Mouse (Mus musculus) cerebellum, adult 18-20 months (tissue): ENCODE data around the gene Dcp1a.

Experiments
- DNase-seq, 2 experiments: peaks; one replicate each; pipeline ENCODE4 v3.0.0; 2021

Gene Dcp1a

DNA sequence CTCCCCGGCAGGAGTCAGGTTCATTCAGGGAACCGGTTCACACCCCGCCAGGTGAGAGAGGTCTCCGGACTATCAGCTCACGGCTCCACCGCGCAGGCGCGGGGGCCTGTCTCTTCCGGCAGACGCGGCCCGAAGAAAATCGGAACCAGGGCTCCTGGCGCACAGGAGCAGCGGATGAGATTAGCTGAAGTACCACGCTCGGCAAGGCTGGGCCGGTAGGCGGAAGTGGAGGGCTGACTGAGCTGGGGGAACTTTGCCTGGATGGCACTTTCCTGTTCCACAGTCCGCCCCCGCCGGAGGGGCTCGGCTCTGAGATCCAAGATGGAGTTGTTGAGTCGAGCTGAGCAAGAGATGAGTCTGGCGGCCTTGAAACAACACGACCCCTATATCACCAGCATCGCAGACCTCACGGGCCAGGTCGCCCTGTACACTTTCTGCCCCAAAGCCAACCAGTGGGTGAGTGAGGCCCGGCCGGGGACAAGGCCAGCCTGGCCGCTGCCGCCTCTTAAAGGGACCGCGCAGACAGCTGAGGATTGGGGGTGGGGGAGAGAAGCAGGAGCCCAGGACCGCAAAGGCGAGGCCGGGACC lies at the start of gene Dcp1a:
TSS of gene Dcp1a (plus strand) at position 175 of the 588 bp plus-strand sequence.
- DNase-seq, result peak; percentile 95 to 97

DNA sequence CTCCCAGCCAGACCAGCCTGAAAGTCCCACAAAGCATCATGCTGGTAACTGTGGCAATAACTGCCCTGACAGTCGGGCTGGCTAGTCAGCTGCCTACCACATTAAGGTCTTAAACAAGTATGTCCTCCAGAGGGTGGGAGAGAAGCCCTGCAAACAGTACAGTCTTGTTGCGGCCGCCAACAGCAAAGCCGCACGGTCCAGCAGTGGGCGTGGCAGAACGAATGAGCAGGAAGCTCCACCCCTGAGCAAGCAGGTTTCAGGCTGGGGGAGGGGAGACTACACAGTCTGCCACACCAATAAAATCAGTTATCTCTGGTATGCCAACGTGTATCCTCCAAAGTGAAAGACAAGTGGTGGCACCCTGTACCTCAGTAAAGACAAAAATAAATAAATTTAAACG lies 49.7 kb upstream of the Dcp1a start:
- DNase-seq, result no peak

DNA sequence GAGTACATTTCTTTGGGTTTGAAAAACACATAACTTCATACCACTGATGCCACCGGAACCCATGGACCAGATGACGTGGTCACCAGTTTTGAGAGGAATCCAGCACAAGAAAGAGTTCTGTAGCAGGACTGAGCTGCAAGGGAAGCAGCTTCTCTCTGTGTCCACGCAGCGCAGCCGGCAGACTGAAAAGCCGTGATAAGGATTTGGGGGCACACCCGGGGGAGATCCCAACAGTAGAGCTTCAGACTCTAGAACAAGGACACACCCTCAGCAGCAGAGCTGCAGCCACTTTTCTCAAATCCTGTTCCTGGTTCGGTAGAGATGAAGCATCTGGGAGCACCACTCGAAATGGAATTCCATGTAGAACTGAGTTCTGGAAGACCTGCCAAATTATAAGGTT lies 49.3 kb upstream of the Dcp1a start:
- DNase-seq, result no peak

DNA sequence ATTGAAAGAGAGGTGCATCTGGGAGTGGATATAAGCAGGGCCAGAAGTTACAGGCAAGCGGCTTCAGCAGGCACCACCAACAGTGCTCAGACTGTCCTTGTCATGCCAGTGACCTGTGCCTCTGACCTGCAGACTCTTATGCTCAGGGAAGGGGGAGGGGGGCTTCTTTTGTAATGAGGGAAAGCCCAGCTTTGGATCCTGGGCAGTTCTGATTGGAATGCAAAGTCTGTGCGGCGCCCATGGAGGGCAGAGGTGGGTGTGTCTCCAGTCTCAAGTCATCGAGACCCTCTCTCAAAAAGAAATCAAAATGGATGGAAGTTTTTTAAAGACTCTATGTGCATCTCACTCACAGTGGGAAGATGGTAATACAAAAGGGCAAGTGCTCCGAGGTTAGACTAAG lies 48.9 kb upstream of the Dcp1a start:
- no peak for DNase-seq

DNA sequence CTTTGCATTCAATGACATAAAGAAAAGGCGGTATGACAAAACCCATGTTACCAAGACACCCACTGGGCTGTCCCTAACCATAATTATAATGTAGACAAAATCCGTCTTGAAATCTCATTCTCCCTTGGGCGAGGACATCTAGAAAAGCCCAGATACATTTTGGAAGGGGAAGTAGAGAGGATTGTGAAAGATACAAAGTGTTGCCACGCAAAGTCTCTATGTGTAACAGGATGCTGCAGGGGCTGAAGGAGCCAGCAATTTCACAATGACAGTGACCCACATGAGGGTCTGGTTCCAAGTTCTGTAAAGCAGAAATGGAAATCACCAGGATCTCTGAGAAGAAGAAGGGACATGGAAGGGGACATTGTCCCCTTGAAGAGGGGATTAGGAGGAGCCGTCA lies 44.0 kb upstream of the Dcp1a start:
- no peak for DNase-seq

DNA sequence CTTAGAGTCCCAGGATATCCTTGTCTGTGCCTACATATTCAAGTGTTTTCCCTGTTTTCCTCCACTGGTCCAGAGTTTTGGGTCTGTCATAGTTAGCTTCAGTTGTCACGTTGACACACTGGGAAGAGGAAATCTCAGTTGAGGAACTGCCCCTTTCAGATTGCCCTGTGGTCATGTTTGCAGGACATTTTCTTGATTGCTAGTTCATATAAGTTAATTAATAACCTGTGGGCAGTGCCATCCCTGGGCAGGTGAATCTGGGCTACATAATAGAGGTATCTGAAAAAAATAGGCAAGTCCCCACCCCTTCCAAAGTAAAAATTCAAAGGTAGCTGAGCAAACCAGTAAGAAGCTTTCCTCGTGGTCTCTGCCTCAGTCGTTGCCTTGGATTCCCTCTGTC lies 39.4 kb upstream of the Dcp1a start:
- no peak for DNase-seq

DNA sequence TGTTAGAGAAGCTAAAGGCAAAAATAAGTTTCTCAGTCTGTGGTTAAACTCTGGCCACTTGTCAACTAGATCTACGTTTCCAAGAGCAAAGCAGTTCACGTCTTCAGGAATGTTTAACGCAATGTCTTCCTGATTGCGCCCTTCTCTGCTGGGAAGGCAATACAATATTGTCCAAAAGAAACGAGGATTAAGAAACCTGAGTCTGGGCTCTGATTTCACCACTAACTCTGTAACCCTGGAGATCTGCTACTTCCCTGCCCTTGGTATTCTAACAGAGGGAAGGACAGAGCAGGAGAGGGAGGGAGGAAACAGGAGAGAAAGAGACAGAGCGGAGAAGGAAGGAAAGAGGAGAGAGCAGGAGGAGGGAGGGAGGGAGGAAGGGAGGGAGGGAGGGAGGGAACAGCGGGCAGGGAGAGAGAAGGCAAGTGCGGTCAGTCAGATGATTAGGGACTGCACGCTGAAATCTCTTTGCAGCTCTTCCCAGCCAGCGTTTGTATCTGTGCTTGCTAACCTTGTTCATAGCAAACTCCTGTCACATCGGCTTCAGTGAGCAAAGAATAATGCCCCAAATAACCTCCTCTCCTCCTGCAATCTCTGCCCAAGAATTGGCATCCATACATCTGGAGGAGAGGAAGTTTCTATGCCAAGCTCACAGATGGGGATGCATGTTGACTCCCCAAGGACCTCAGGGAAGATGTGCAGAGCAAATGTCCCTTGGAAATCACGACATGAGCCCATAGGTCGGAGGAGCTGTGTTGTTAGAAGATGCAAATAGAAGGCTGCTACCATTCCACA lies 23.3 kb upstream of the Dcp1a start:
- DNase-seq, result no peak

DNA sequence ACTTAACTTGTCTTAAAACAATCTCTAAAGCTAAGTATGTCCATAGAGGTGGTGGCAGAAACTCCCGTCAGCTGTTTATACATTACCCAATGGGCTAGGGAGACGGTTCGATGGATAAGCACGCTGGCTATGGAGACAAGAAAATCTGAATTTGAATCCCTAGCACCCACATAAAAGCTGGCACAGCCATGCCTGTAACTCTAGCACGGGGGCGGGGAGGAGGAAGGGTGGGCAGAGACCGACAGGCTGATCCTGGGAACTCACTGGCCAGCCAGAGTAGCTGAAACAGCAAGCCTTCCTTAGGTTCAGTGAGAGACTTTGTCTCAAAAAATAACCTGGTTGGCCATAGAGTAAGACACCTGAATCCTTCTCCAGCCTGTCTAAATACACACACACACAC lies 21.9 kb upstream of the Dcp1a start:
- no peak for DNase-seq

DNA sequence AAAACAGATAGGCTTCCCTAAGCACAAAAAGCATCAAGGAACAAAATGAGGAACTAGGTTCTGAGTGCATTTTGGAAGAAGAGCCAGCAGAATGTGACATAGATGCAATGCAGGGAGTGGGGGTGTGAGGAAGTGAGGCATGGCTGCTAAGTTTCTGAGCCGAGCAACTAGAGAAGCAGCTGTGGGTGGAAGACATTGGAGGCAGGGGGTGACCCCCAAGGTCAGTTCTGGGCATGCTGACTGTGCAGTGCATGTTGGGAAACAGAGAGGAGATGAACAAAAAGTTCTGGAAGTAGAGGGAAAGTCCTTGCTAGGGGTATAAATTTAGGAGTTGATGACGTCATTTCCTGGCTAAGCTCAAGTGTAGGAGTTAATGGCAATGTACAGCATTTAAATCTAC lies 21.4 kb upstream of the Dcp1a start:
- DNase-seq, result no peak

DNA sequence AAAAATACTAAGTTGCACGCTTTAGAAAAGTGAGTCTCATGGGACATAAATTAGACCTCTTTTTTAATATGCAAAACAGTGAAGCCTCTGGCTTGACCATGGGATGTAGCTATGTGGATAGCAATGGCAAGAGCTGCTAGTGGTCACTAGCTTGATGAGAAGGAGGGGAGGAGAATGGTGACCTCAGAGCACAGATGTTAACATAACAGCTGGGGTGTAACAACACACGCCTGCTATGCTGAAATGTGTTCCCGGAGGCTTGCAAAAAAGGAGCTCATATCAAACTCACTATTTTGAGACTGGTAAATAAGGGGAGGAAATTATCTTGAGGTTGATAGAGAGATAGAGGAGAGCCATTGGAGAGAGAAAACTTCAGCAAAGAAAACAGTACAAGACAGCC lies 20.5 kb upstream of the Dcp1a start:
- no peak for DNase-seq

DNA sequence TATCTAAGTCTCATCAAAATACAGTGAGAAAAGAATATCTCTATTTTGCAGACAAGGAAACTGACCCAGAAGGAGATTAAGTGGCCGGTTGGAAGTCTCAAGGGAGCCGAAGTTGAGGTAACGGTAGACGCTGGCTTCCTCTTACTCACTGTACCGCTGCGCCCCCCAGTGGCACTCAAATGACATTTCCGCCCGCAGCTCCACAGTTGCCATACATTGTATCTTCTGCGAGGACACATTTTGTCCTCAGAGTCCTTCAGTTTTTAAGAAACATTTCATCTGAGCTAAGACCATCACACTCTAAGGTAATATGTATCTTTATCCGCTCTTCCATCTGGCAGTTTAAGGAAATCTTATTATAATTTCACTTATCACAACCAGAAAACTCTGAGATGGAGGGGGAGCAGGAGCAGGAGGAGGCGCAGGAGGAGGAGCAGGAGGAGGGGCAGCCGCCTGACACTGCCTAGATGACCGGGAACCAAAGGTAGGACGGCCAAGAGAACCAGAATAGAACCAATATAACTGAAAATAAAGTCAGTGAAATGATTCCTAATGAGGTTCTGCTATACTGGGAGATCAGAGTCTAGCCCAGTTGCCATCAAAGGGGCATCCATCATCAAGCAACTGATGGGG lies 19.3 kb upstream of the Dcp1a start:
- DNase-seq, result peak; percentile 74 to 88

DNA sequence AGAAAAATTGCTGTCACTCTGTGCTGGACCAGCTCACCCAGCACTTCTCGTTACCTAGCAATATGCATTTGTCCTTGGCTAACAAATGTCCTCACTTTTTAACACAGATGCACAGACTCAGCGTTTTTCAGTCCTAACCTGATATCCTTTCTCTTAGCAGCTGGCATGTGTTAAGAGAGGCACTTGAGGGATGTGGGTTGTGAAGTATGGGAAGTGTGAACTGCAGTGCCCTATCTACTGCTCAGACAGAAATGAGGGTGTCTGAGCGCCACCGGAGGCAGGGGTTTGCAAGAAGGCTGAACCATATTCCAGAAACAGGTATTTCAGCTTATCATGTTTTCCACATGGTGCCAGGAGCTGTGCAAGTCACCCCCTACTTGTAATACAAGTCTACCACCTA lies 16.0 kb upstream of the Dcp1a start:
- DNase-seq, result no peak

DNA sequence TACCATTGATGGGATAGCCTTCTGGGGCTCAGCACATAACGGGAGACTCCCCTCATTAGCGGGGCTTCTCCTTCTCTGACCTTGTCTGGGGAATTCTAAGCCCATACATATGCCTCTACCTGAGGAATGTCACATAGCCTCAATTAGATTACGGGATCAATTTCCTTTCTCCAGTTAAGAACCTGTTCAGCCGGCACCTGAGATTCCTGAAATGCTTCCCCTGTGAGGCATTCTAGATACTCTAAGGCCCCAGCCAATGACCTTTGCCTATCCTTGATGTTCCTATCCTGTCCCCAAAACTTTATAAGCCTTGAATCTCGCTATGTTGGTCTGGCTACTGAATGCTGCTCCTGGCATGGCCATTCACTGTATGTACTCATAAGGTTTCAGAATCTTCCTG lies 5.7 kb upstream of the Dcp1a start:
- no peak for DNase-seq

DNA sequence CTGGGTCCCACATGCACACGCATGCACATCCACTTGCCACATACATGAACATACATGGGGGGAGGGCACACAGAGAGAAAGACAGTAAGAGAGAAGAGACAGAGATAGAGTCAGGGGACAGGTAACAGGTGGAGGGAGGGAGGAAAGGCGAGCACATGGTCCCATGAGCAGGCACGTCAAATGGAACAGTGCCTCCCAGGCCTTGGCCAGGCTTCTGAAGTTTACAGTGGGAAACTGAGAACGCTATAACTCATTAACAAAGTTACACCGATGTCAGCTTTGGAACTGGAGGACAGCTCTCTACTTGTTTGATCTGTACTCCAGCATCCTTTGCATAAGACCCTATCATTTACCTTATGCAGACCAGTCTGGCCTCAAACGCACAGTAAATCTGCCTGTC lies 4.9 kb upstream of the Dcp1a start:
- DNase-seq, result no peak

DNA sequence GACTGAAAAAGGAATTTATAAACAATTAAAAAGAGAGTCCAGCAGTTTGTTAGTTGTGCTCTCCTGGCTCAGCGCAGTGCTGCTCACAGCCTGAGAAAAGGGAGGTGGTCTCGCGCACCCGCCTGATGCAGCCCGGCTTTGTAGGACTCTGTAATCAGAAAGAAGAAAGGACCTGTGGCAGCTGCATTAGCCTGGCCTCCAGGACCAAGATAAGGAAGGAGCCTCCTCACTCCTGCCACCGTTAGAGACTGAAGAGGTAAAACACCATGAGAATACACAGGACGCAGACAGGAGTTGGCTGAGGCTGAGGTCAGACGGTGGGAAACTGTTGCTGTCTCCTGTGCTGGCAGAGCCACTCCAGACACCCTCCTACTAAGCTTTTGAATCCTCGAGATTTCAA lies 12.0 kb downstream of the Dcp1a start, which contains the start of gene Cacna1d:
TSS of gene Cacna1d (minus strand) at position 114 of the 400 bp plus-strand sequence.
- no peak for DNase-seq

DNA sequence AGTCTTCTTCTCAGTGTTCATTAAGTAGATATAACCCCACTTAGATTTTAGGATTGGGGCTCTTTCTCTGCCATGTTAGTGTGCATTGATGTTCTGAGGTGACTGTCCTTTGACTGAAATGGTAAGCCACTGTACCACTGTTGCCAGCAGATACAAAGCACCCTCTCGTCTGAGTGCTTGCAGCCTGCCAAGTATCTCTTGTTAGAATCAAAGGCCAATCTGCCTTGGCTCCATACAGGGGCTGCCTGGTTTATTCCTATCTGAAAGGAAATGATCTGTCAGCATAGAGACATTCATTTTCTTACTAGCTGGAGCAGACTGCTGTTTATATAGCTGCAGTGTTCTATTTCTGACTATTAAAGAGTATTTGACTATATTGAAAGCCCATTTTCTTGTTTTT lies 13.9 kb downstream of the Dcp1a start:
- no peak for DNase-seq

DNA sequence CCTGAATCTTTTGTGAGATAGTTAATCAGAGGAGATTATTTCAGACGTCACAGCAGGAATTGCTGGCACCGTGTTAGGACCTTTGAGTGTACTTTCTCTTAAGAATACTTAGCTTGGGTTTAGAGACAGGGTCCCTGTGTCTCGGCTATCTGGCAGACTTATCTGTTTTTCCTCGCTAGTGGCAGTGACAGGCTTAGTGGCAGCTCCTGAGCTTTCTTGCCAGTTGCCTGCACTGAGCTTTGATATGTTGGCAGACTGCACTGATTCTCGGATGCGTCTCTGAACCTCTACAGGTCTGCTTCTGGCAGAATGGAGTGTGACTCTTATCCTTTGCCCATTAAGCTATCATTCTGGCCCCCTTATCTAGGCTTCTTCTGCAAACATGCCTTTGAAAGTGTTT lies 15.7 kb downstream of the Dcp1a start:
- DNase-seq, result no peak

DNA sequence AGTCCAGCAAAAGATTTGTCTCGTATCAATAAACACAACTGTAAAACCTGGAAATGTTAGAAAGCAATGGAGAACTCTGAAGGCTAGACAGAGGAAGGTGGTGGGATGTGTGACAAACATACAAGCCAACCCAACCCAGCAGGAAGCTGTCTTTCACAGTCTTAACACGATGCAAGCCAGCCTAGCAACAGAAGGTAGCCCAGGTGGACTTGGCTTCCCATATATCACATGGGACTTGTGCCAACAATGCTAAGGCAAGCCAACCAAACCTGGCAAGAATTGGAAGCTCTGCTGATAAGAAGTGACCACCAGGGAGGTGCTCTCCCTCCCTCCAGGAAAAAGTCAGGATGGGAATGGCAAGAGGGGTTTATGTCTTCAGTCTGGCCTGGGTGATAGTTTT lies 18.9 kb downstream of the Dcp1a start:
- peak; percentile 79 to 82 for DNase-seq

DNA sequence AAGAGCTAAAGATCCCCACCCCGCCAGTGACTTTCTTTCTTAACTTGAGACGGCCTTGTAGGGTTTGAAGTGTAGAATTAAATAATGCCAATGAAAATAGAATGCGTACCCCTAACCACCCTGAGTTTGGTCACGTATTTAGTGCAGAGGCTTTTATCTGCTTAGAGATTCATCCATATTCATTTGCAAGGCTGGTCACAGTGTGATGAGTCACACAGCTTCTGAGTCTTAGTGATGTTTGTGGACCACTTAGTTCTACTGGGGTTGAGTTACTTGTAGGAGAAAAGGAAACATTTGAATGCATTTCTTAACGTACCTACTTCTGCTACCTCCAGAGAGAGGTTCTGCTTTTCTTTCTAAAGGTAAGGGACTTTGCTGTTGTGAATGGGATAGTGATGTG lies 25.7 kb downstream of the Dcp1a start:
- no peak for DNase-seq

DNA sequence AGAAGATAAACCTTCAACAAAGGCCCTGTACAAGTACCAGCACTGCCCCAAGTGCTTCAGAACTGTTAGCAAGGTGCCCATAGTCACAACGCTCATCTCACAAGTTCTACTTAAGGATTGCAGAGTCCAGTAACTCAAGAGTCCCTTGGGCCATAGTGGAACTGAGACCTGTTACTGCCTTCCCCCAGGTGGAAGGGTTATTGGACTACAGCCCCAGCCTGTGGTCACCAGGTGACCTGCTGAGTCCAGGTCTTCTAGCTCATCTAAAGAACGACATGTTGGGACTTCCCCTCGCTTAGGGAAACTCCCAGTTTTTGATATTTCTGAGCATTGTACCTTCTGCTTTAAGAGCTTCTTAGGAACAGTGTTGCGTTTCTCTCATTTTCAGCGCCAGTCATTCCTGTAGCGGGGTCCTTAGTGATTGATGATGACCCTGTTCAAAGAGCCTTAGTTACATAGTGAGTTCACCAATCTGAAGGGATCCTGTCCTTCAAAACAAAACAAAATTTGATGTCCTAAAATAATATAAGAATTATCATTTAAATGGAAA lies 31.0 kb downstream of the Dcp1a start:
- DNase-seq, result no peak

DNA sequence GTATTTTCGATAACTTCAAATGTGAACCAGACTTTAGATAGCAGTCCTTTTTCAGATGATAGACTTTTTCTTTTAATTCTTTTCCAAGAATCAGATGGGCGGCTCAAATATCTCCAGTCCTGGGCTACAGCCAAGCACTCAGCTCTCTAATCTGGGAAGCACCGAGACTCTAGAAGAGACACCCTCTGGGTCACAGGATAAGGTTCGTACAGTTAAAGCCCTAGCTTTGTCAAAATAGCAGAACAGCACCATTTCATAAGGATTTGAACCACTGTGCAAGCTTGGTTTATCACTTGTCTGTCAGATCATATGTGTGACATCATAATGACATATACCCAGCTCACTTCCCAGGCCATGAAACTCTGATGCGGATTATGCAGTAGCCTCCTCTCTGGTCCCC lies 33.6 kb downstream of the Dcp1a start:
- DNase-seq, result no peak

DNA sequence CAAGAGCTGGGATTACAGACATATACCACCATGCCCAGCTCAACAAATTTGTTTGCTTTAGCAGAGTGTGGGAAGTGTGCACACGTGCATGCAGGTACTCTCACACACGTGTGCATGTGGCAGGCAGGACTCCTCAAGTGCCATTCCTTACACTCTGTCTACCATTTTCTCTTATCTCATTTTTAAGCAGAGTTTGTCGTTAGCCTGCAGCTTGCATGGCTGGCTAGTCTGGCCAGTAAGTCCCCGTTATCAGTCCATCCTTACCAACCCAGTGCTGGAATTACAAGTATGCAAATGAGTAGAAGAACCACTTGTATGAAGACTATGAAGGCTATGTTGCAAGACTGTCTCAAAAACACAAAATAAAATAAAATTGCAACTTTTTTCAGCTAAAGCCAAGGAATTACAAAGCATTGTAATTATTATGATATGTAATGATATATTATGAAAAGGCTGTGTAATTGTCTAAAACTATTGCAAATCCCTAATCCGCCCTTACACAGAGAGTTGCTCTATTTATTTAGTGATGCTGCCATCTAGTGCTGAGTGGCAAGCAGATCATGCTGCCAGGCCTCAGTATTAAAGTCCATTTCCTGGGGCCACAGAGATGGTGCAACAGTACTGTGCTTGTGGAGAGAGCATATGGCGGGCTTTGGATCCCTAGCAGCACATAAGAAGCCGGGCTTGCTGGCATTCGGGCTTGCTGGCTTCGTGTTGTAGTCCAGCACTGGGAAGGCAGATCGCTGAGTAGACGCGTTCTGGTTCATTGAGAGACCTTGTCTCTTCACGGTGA lies 36.8 kb downstream of the Dcp1a start:
- DNase-seq, result peak; percentile 80 to 88

DNA sequence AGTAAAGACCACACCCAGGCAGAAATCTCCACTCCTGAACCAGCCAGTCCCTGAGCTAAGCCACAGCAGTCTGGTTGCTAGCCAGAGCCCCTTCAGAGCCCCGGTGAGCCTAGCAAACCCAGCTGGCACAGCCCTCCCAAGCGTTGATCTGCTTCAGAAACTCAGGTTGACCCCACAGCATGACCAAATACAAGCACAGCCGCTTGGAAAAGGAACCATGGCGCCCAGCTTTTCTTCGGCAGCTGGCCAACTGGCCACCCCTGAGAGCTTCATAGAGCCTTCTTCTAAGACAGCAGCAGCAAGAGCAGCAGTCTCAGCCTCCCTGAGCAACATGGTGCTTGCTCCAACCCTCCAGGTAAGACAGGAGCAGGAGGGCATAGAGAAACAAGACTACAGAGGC lies 40.0 kb downstream of the Dcp1a start:
- DNase-seq, result no peak
